Mouse (Mus musculus) intestine, embryonic 14.5 days (tissue): Measurements from ENCODE around the gene Ccdc116. TPM values are rescaled to one million over a fixed set of nuclear protein-coding genes. Genes with fewer than 3 reads are reported as not detected.
A peak's percentile ranks its signal among the peaks of the same experiment; 100 is the strongest.

Experiments used
- microRNA counts: library from miRNA; unstranded; fragments of <30 nt; microRNA quantifications from one replicate; lab custom pipeline; 2016
- microRNA-seq: library from miRNA; unstranded; fragments of <30 nt; microRNA quantifications from one replicate; pipeline ENCODE4, GENCODE M21; 2016
- polyA plus RNA-seq: library from polyadenylated mRNA; unstranded; fragments of >200 nt; fragmentation: Nextera tagmentation; extraction: Ambion mirVana; gene quantifications from 2 replicates; pipeline ENCODE4 v1.2.1, GENCODE M21; 2014

Gene Ccdc116
- polyA plus RNA-seq, 1 experiment from 2014 or later, result 2.2 TPM

MicroRNAs encoded within 50 kb of the gene (microRNA counts, 519-probe panel; counts per million panel counts)
- 5,004 counts per million, percentile 85 among the panel's probes with 10 or more counts for microRNA mmu-miR-130b (lab: Ali Mortazavi, UCI)
- microRNA mmu-miR-301b (lab: Ali Mortazavi, UCI), result 3,385 counts per million, percentile 44 among the panel's probes with 10 or more counts

Small RNA genes within 50 kb of the gene (microRNA-seq; reads per million reads assigned to microRNA genes)
- gene Mir130b (9,168 reads per million, percentile 95 among the genes with 10 or more reads in this experiment), gene Mir301b (166 reads per million, percentile 64 among the genes with 10 or more reads in this experiment)

Other genes with a start within 250 kb of the Ccdc116 start
- 181 and 189 TPM in 2 replicates for gene Mapk1, start 163.8 kb downstream of the Ccdc116 start, polyA plus RNA-seq
- 25.5 and 32.3 TPM in 2 replicates for gene Ypel1, start 77.5 kb downstream of the Ccdc116 start, polyA plus RNA-seq
- 126 and 140 TPM in 2 replicates for gene Ppil2, start 36.0 kb downstream of the Ccdc116 start, polyA plus RNA-seq
- 38.5 TPM in 2 replicates for gene 2610318N02Rik, start 22.1 kb downstream of the Ccdc116 start, polyA plus RNA-seq
- 55.7 and 69.0 TPM in 2 replicates for gene Sdf2l1, start 14.8 kb downstream of the Ccdc116 start, polyA plus RNA-seq
- gene Ydjc, start 2.6 kb downstream of the Ccdc116 start, polyA plus RNA-seq, result 25.2 and 31.0 TPM in 2 replicates
- 341 and 345 TPM in 2 replicates for gene Ube2l3, start 55.4 kb upstream of the Ccdc116 start, polyA plus RNA-seq
- gene Rimbp3, start 61.4 kb upstream of the Ccdc116 start, polyA plus RNA-seq, result 0.50 and 0.60 TPM in 2 replicates
- gene Hic2, start 86.3 kb upstream of the Ccdc116 start, polyA plus RNA-seq, result 5.0 and 5.3 TPM in 2 replicates
- gene Tmem191c, start 128.8 kb upstream of the Ccdc116 start, polyA plus RNA-seq, result 9.0 and 10.8 TPM in 2 replicates
- gene Serpind1, start 184.1 kb upstream of the Ccdc116 start, polyA plus RNA-seq, result 0.19 and 0.22 TPM in 2 replicates